Mouse (Mus musculus) neural tube, embryonic 14.5 days (tissue): Measurements from ENCODE around the gene Cant1. TPM values are rescaled to one million over a fixed set of nuclear protein-coding genes. Genes with fewer than 3 reads are reported as not detected.

ENCODE experiments used
- ATAC-seq: fragments of 200-750 bp; cut with Nextera tagmentation; 2 replicates; pipeline ENCODE4 v1.8.0; 2017; ENCODE audit warnings: low read depth, mild to moderate bottlenecking, moderate TSS enrichment, moderate library complexity
- H3K27ac ChIP-seq: fragments of 300-500 bp; sonication (generic); 2 replicates; pipeline ENCODE4 v1.5.1; 2014; ENCODE audit warnings: low read depth, mild to moderate bottlenecking, control low read depth, low read length, moderate library complexity, mixed read lengths
- H3K27me3 ChIP-seq: fragments of 300-500 bp; sonication (generic); 2 replicates; pipeline ENCODE4 v1.6.1; 2014; ENCODE audit warnings: low read length; ENCODE audit not compliant: control insufficient read depth, insufficient read depth
- H3K36me3 ChIP-seq: fragments of 300-500 bp; sonication (generic); 2 replicates; pipeline ENCODE4 v1.6.1; 2014; ENCODE audit warnings: low read length, mixed read lengths; ENCODE audit not compliant: control insufficient read depth, insufficient read depth
- H3K4me1 ChIP-seq: fragments of 300-500 bp; sonication (generic); 2 replicates; pipeline ENCODE4 v1.6.1; 2014; ENCODE audit warnings: low read length; ENCODE audit not compliant: control insufficient read depth, insufficient read depth
- H3K4me2 ChIP-seq: fragments of 300-500 bp; sonication (generic); 2 replicates; pipeline ENCODE4 v1.6.1; 2014; ENCODE audit warnings: mild to moderate bottlenecking, low read depth, low read length, control low read depth
- H3K4me3 ChIP-seq: fragments of 300-500 bp; sonication (generic); 2 replicates; pipeline ENCODE4 v1.5.1; 2014; ENCODE audit warnings: low read depth, low read length, control low read depth, mixed read lengths
- H3K9ac ChIP-seq: fragments of 300-500 bp; sonication (generic); replicated peaks from 2 replicates; pipeline ENCODE4 v1.6.1; 2014; ENCODE audit warnings: low read depth, mild to moderate bottlenecking, control low read depth, low read length, mixed read lengths
- H3K9me3 ChIP-seq: fragments of 300-500 bp; sonication (generic); 2 replicates; pipeline ENCODE4 v1.6.1; 2016; ENCODE audit warnings: low read length; ENCODE audit not compliant: control insufficient read depth
- WGBS: fragments of 180-500 bp; shearing (Covaris S2); extraction: QIAGEN DNeasy Blood & Tissue Kit; methylation state at CpG from one replicate; pipeline ENCODE4 v1.1.7; 2014; 5-methylcytosine and 5-hydroxymethylcytosine counted together
- polyA plus RNA-seq: library from polyadenylated mRNA; unstranded; fragments of >200 nt; fragmentation: Nextera tagmentation; extraction: Ambion mirVana; gene quantifications from 2 replicates; pipeline ENCODE4 v1.2.1, GENCODE M21; 2014

The Cant1 gene
- polyA plus RNA-seq, 1 experiment from 2014 or later, result 21.2 TPM

DNA sequence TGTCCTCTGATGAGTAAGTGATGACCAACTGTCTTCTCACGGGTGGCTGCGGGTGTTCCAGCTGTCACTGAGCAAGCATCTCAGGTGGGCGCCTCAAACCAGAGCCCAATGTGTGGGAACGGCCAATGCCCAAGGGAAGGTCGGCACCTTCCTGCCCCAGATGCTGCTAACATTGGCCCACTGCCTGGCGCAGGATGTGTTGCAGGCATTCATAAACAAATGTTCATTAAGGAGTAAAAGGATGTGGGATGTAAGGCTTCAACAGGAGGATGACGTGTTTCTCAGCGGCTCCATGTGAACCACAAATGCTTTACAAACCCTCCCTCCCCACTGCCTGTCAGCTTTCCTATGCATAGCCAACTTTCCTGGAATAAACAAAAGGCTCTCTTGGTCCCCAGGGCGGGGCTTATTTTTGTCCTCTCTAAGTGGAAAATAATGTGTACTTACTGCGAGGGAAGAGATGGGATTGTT is 14.5 kb upstream of the Cant1 start:
- no peaks in the 10 kb centered on the region for H3K9me3 ChIP-seq
- H3K4me3 ChIP-seq, result no peak overlapping the region
- WGBS, result 73% methylated on average over 10 of the region's 10 CpGs
- H3K4me1 ChIP-seq, result peaks cover 14% of the 10 kb centered on the region
- H3K27me3 ChIP-seq, result no peaks in the 10 kb centered on the region
- ATAC-seq, result no peak
- no peak overlapping the region for H3K27ac ChIP-seq
- H3K9ac ChIP-seq, result no peak overlapping the region
- H3K36me3 ChIP-seq, result no peaks in the 10 kb centered on the region
- 0 out of 2 replicates have a peak overlapping the region, but pooled peaks have one; percentile 8 for H3K4me2 ChIP-seq

DNA sequence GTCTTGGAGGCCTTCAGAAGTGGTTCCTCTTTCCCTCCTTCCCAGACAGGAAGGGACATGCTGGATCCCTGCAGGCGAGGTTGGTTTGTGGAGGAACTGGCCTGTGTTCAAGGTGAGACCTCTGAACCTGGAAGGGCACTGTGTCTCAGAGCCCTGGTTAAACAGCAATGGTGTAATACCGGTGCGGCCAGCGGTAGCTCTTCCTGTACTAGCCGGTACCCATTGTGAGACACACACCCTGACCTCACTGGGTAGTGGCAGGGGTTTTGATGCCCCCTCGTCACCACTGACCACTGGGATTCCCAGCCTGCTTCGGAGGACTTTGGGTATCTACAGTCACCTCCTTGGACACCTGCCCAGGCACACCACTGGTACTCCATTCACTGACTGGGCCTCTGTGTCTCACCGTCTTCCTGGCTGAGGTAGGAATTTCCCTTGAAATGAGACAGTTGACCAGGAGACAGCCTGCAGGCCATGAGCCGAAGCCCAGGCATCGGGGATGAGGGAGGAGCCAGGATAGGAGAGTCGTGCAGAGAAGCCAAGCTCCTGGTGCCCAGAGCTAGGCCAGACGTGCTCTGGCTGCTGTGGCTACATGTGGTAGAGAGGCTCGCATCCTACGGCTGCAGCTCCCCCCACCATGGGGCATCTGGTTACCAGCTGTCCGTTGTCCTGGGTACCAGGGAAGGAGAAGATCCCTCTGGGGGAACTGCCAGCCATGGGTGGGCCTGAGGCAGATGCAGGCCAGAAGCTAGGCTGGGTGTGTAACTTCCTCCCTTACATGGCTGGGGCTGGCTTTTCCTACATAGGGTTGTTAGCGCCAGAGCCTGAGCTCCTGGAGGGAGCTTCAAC is 12.4 kb upstream of the Cant1 start:
- peaks cover 10% of the 10 kb centered on the region for H3K4me1 ChIP-seq
- H3K9ac ChIP-seq, result no peak overlapping the region
- ATAC-seq, result no peak

DNA sequence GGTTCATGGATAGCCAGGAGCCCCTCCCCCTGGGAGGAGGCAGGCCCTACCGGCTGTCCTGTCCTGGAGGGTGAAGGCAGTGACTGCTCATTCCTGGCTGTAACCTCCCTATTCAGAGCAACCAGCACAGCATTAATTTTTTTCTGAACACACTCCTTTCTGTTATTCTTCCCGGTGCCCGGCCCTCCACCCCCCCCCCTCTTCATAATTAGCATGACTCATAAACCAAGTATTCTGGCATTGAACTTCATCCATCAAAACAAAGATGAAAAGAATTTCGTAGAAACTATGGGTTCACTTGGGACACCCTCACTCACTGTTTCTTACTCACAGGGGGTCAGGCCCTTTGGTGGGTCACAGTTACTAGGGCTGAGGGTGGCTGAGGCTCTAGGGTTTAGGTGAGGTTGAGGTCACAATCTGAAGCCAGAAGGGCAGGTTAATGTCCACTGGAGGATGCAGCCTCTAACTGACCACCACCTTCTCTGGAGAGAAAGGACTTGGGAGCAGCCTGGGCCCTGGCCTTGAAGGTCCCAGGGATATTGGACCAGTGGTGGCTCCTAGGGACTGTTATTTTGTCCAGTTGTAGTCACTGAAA is 11.5 kb upstream of the Cant1 start:
- 53% methylated on average over 4 of the region's 4 CpGs for WGBS

More for the DNA sequence above, 12.4 kb upstream of the Cant1 start:
- Histone ChIP-seq H3K27me3 (no peaks in the 10 kb centered on the region), H3K27ac (no peak overlapping the region), H3K36me3 (no peaks in the 10 kb centered on the region), H3K9me3 (no peaks in the 10 kb centered on the region), H3K4me2 (no peak overlapping the region), H3K4me3 (no peak overlapping the region)
- 69% methylated on average over 14 of the region's 16 CpGs for whole genome bisulfite sequencing

GRCm38 (mm10) chr11:118428944-118429709 is 10.2 kb upstream of the Cant1 start:
- Histone ChIP-seq H3K4me1 (peaks cover 14% of the 10 kb centered on the region), H3K4me3 (peak overlapping the region; percentile 9; the same call in 1 of the 2 replicates), H3K9me3 (no peaks in the 10 kb centered on the region), H3K4me2 (peak overlapping the region; percentile 33), H3K36me3 (no peaks in the 10 kb centered on the region), H3K27me3 (no peaks in the 10 kb centered on the region), H3K9ac (no peak overlapping the region; the same call in 1 of the 2 replicates), H3K27ac (no peak overlapping the region)
- ATAC-seq, result no peak
- 64% methylated on average over 8 of the region's 8 CpGs for WGBS

More for the DNA sequence above, 11.5 kb upstream of the Cant1 start:
- Histone ChIP-seq H3K4me2 (no peak overlapping the region), H3K27ac (no peak overlapping the region), H3K27me3 (no peaks in the 10 kb centered on the region), H3K9ac (no peak overlapping the region), H3K36me3 (no peaks in the 10 kb centered on the region), H3K4me1 (peaks cover 10% of the 10 kb centered on the region), H3K4me3 (no peak overlapping the region), H3K9me3 (no peaks in the 10 kb centered on the region)
- no peak for ATAC-seq

DNA sequence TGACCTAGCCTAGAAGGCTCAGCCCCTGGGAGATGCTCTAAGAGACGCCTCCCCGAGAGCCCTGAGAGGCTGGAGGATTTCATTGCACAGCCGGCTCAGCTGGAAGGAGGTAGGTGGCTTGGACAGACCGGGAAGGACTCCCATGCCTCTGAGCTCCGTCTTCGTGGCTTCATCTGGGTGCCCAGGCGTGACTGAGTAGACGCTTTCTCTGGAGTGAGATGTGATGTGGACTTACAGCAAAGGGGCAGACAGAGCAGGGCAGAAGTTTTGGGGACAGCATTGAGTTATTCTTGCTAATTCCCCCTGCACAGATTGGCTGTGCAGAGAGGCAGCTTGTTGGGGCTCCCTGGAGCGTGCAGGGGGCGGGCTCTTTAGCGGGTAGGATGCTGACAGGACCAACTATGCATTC is 9.6 kb upstream of the Cant1 start:
- H3K4me3 ChIP-seq, result peak overlapping the region; percentile 9; the same call in 1 of the 2 replicates
- no peak overlapping the region; the same call in 1 of the 2 replicates for H3K9ac ChIP-seq
- H3K27ac ChIP-seq, result no peak overlapping the region
- no peaks in the 10 kb centered on the region for H3K9me3 ChIP-seq
- no peaks in the 10 kb centered on the region for H3K27me3 ChIP-seq
- peaks cover 13% of the 10 kb centered on the region for H3K4me1 ChIP-seq
- WGBS, result 11% methylated on average over 11 of the region's 11 CpGs
- no peaks in the 10 kb centered on the region for H3K36me3 ChIP-seq
- no peak for ATAC-seq
- peak overlapping the region; percentile 33 for H3K4me2 ChIP-seq

DNA sequence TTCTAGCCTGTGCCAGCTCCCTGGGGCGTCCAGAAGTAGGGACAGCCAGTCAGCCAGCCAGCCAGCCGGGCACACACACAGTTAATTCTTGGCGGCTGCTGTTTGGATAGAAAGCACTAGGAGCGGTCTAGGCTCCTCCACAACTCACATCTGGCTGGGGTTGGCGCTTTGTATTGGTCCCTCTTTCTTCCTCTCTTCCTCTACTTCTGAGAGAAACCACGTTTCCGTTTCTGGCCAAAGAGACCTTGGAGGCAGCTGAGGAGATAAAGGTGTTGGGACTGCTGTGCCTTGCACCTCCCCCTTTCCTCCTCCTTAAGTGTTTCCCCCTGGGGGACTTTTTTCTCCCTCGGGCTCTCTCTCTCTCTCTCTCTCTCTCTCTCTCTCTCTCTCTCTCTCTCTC is 9.1 kb upstream of the Cant1 start, which contains the start of gene C1qtnf1:
C1qtnf1 (plus strand) TSS at position 218 of the 400 bp plus-strand sequence.
- Histone ChIP-seq H3K4me3 (peak within 1 kb of the TSS; percentile 9; the same call in 1 of the 2 replicates), H3K27ac (no peak within 1 kb of the TSS; the same call in 1 of the 2 replicates), H3K36me3 (no peaks in the 10 kb centered on the region), H3K9me3 (no peaks in the 10 kb centered on the region), H3K9ac (peak within 1 kb of the TSS; percentile 22), H3K4me2 (peak within 1 kb of the TSS; percentile 33), H3K27me3 (no peaks in the 10 kb centered on the region), H3K4me1 (peaks cover 14% of the 10 kb centered on the region; the same call in 1 of the 2 replicates)
- no peak for ATAC-seq
- WGBS, result 2% methylated on average over 8 of the region's 8 CpGs

DNA sequence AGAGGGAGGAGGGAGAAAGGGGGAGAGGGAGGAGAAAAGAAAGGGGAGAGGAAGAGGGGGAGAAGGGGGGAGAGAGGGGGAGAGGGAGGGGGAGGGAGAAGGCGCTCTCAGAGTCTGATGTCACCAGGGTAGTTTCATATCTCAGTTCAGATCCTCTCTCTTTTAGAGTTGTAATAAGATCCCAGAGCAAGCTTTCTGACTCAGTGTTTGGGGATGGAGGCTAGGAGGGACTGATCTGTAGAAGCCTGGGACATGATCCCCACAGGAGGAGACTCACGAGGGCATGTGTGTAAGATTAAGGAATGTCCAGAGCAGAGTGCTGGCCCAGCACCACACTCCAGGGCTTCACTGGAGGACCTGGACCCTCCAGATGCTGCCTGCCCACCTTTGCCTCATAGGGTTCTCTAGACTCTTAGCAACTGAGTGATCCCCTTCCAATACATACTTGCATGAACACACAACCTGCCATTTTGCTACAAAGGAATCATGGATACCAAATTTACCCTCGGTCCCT is 8.4 kb upstream of the Cant1 start:
- WGBS, result 48% methylated on average over 3 of the region's 3 CpGs

GRCm38 (mm10) chr11:118426765-118427164 is 7.9 kb upstream of the Cant1 start:
- Histone ChIP-seq H3K4me1 (peaks cover 14% of the 10 kb centered on the region; the same call in 1 of the 2 replicates), H3K27ac (no peak overlapping the region), H3K4me2 (no peak overlapping the region), H3K9ac (no peak overlapping the region), H3K9me3 (no peaks in the 10 kb centered on the region), H3K36me3 (no peaks in the 10 kb centered on the region), H3K4me3 (no peak overlapping the region), H3K27me3 (no peaks in the 10 kb centered on the region)
- 78% methylated on average over 5 of the region's 5 CpGs for WGBS
- no peak for ATAC-seq

More for the DNA sequence above, 8.4 kb upstream of the Cant1 start:
- H3K4me2 ChIP-seq, result peak overlapping the region; percentile 33; the same call in 1 of the 2 replicates
- H3K27ac ChIP-seq, result no peak overlapping the region
- H3K4me1 ChIP-seq, result peaks cover 14% of the 10 kb centered on the region; the same call in 1 of the 2 replicates
- no peaks in the 10 kb centered on the region for H3K27me3 ChIP-seq
- H3K9ac ChIP-seq, result no peak overlapping the region
- H3K36me3 ChIP-seq, result no peaks in the 10 kb centered on the region
- no peak overlapping the region for H3K4me3 ChIP-seq
- no peak for ATAC-seq
- H3K9me3 ChIP-seq, result no peaks in the 10 kb centered on the region
